Mouse (Mus musculus) spleen, embryonic (tissue): ENCODE data around the gene Nrm.

Source experiments
- CTCF ChIA-PET: fragments of 350-600 bp; sonication (Branson Sonifier 250); formaldehyde crosslinking; loops from one replicate; lab custom pipeline; 2022; lab: Charles Lee

The Nrm gene

GRCm38 (mm10) chr17:35897644-35898573 lies 36.8 kb downstream of the Nrm start:
- CTCF ChIA-PET, result interaction anchor here (0.7 kb wide), 1 partner anchor 40 kb away, joined by 3 read pairs; no protein-coding TSS in a partner anchor

GRCm38 (mm10) chr17:35900636-35901035 lies 39.5 kb downstream of the Nrm start:
- CTCF ChIA-PET, result interaction anchor here (0.6 to 1.0 kb wide), 3 partner anchors 9 to 26 kb away, joined by 3 to 4 read pairs (median 3); no protein-coding TSS in a partner anchor

- CTCF ChIA-PET, result interaction anchor here (0.6 to 1.1 kb wide), 5 partner anchors 10 to 140 kb away, joined by 3 to 6 read pairs (median 3); no protein-coding TSS in a partner anchor
Measured at GRCm38 (mm10) chr17:35903343-35903991, 42.3 kb downstream of the Nrm start.

GRCm38 (mm10) chr17:35903992-35904355 lies 42.9 kb downstream of the Nrm start:
- CTCF ChIA-PET, result interaction anchor here (0.6 kb wide), 1 partner anchor 140 kb away, joined by 6 read pairs; no protein-coding TSS in a partner anchor

GRCm38 (mm10) chr17:35905587-35905986 lies 44.5 kb downstream of the Nrm start:
- CTCF ChIA-PET, result interaction anchor here (0.6 kb wide), 2 partner anchors 11 to 23 kb away, joined by 3 to 4 read pairs; no protein-coding TSS in a partner anchor

GRCm38 (mm10) chr17:35907609-35908008 lies 46.5 kb downstream of the Nrm start:
- CTCF ChIA-PET, result interaction anchor here (0.9 kb wide), 1 partner anchor 118 kb away, joined by 3 read pairs; no protein-coding TSS in a partner anchor

GRCm38 (mm10) chr17:35909186-35909918 lies 48.2 kb downstream of the Nrm start:
- CTCF ChIA-PET, result interaction anchor here (0.7 kb wide), 1 partner anchor 39 kb away, joined by 3 read pairs; no protein-coding TSS in a partner anchor

GRCm38 (mm10) chr17:35909919-35910369 lies 48.8 kb downstream of the Nrm start, which contains the start of gene Atat1:
Gene Atat1 (minus strand): TSS chr17:35910075.
- CTCF ChIA-PET, result no interaction called here

- CTCF ChIA-PET, result interaction anchor here (0.6 to 0.7 kb wide), 3 partner anchors 66 to 264 kb away, joined by 3 to 5 read pairs (median 3); no protein-coding TSS in a partner anchor
Measured at GRCm38 (mm10) chr17:35914975-35915374, 53.9 kb downstream of the Nrm start.
